Mouse (Mus musculus): Measurements from ENCODE around the gene Gbp10.
"Not testable (repeated sequence)": the region's sequence is repeated elsewhere in the genome, so short reads cannot be mapped to it uniquely, and the experiment has no call there.

- not testable (repeated sequence) for TF ChIP-seq CTCF (conservative IDR thresholded peaks at IDR 0.05; ENCODE audit: insufficient read depth, insufficient read length, low read depth, low read length); POLR2A (IDR thresholded peaks at IDR 0.05; ENCODE audit: low read depth, low read length)
Observed at GRCm38 (mm10) chr5:105236040-105236439, 3.3 kb downstream of the Gbp10 start.
